Mouse (Mus musculus): ENCODE measurements around the gene Smo. TPM values are rescaled to one million over a fixed set of nuclear protein-coding genes. Genes with fewer than 3 reads are reported as not detected.

Smo gene
- 117 TPM for polyA plus RNA-seq (2021)

- TF ChIP-seq CTCF (IDR thresholded peaks at IDR 0.05): no peak
- CTCF ChIA-PET: interaction anchor here (0.9 to 2.7 kb wide), 2 partner anchors 23 to 31 kb away, joined by 3 to 10 read pairs; no protein-coding TSS in a partner anchor
- in situ Hi-C loops (cut with MboI; ENCODE audit: low pct_unique_long_range_greater_than_20kb): no loop called here
- no peaks in the 10 kb centered on the region for H3K27me3 ChIP-seq
- DNase-seq (ENCODE audit: low read depth, low spot score): peak; percentile 31
- POLR2A ChIA-PET: interaction anchor here (0.7 to 2.1 kb wide), 5 partner anchors 9 to 75 kb away, joined by 3 to 7 read pairs (median 4); no protein-coding TSS in a partner anchor
- peak; percentile 81 for ATAC-seq
Measured at GRCm38 (mm10) chr6:29735336-29735688, at the start of gene Smo. Gene Smo (plus strand): TSS chr6:29735503.

GRCm38 (mm10) chr6:29685952-29686351 lies 49.4 kb upstream of the Smo start:
- no peak for TF ChIP-seq CTCF (IDR thresholded peaks at IDR 0.05)
- ChIA-PET POLR2A (no interaction called here), CTCF (interaction anchor here (0.9 kb wide), 1 partner anchor 11 kb away, joined by 3 read pairs; no protein-coding TSS in a partner anchor)
- no peaks in the 10 kb centered on the region for H3K27me3 ChIP-seq
- no peak for ATAC-seq
- DNase-seq (ENCODE audit: low read depth, low spot score): no peak
- in situ Hi-C loops (cut with MboI; ENCODE audit: low pct_unique_long_range_greater_than_20kb): no loop called here

DNA sequence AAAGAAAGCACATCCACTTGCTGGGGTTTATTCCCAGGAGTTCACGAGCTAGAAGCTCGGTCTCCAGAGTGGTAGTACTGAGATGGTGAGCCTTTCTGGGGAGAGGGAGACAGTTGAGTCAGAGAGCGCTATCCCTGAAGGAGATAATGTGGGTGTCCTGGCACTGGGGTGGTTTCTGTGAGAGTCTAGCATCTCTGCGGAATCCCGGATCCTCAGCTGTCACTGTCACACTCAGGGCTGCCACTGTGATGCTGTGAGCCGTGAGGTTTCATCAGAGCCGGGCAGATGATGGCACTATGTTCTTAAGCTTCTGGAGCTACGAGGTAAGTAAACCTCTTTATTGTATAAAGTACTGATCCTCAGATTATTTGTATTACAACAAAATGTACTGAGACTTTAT lies 45.8 kb upstream of the Smo start:
- ChIA-PET CTCF (no interaction called here), POLR2A (no interaction called here)
- TF ChIP-seq CTCF (IDR thresholded peaks at IDR 0.05): no peak
- ATAC-seq: no peak
- peaks cover 3% of the 10 kb centered on the region for H3K27me3 ChIP-seq
- DNase-seq (ENCODE audit: low read depth, low spot score): no peak
- in situ Hi-C loops (cut with MboI; ENCODE audit: low pct_unique_long_range_greater_than_20kb): no loop called here

DNA sequence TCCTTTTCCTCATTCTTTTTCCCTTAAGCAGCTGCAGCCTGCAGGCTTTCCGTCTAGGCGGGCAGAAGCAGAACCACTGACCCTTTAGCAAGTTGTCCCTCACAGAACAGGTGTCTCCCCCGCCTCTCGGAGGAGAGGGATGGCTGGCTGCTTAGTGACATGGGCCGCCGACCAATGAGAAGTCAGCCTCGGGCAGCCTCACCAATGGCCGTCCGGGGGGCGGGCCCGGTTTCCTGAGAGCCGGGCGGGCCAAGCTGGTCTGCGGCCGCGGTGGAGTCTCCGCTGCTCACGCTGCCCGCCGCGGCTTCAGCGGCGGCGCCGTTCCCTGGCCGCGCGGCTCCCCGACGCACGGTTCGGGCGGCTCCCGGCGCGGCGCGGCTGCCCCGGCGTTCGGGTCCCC lies 41.4 kb upstream of the Smo start, which contains the start of gene Tspan33:
Gene Tspan33 (plus strand): TSS at position 270 of the 400 bp plus-strand sequence.
- in situ Hi-C loops (cut with MboI; ENCODE audit: low pct_unique_long_range_greater_than_20kb): no loop called here
- no peak for TF ChIP-seq CTCF (IDR thresholded peaks at IDR 0.05)
- peak; percentile 54 for DNase-seq (ENCODE audit: low read depth, low spot score)
- ChIA-PET POLR2A (no interaction called here), CTCF (no interaction called here)
- ATAC-seq: peak; percentile 95
- H3K27me3 ChIP-seq: peaks cover 3% of the 10 kb centered on the region

- TF ChIP-seq CTCF (IDR thresholded peaks at IDR 0.05): no peak
- H3K27me3 ChIP-seq: peaks cover 3% of the 10 kb centered on the region
- ChIA-PET CTCF (interaction anchor here (1.8 kb wide), 1 partner anchor 17 kb away, joined by 6 read pairs; no protein-coding TSS in a partner anchor), POLR2A (interaction anchor here (0.6 to 1.3 kb wide), 4 partner anchors 11 to 42 kb away, joined by 3 to 4 read pairs (median 3); no protein-coding TSS in a partner anchor)
- ATAC-seq: peak; percentile 42
- no peak for DNase-seq (ENCODE audit: low read depth, low spot score)
- in situ Hi-C loops (cut with MboI; ENCODE audit: low pct_unique_long_range_greater_than_20kb): no loop called here
Measured at GRCm38 (mm10) chr6:29694375-29695289, 40.7 kb upstream of the Smo start.

GRCm38 (mm10) chr6:29695290-29695674 lies 40.0 kb upstream of the Smo start:
- ChIA-PET POLR2A (interaction anchor here (0.6 to 1.3 kb wide), 4 partner anchors 10 to 42 kb away, joined by 3 to 4 read pairs (median 3); no protein-coding TSS in a partner anchor), CTCF (interaction anchor here (1.8 kb wide), 1 partner anchor 17 kb away, joined by 6 read pairs; no protein-coding TSS in a partner anchor)
- in situ Hi-C loops (cut with MboI; ENCODE audit: low pct_unique_long_range_greater_than_20kb): no loop called here
- DNase-seq (ENCODE audit: low read depth, low spot score) (no peak), ATAC-seq (no peak)
- no peak for TF ChIP-seq CTCF (IDR thresholded peaks at IDR 0.05)
- peaks cover 3% of the 10 kb centered on the region for H3K27me3 ChIP-seq

DNA sequence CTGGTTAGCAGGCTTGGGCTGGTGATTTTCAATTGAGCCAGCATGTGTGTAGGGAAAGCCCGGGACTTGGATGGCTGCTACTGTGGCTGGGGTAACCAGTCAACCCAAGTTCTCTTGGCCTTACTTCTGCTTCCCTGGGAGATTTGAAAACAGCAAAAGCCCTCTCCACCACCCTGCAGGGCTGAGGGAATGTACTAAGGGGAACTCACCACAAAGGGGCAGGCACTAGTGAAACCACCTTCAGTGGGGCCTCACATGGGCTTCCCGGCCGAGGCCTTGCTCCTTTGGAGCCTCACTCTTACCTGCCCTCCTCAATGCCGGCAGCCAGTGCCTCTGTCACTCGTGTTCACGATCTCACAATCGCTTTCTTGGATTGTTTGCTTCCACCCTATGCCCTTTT lies 39.3 kb upstream of the Smo start:
- no peak for DNase-seq (ENCODE audit: low read depth, low spot score)
- no peak for TF ChIP-seq CTCF (IDR thresholded peaks at IDR 0.05)
- ChIA-PET POLR2A (interaction anchor here (1.2 kb wide), 1 partner anchor 12 kb away, joined by 3 read pairs; no protein-coding TSS in a partner anchor), CTCF (interaction anchor here (1.8 kb wide), 1 partner anchor 16 kb away, joined by 6 read pairs; no protein-coding TSS in a partner anchor)
- ATAC-seq: no peak
- in situ Hi-C loops (cut with MboI; ENCODE audit: low pct_unique_long_range_greater_than_20kb): no loop called here
- peaks cover 3% of the 10 kb centered on the region for H3K27me3 ChIP-seq

- CTCF ChIA-PET: interaction anchor here (0.9 kb wide), 1 partner anchor 9 kb away, joined by 3 read pairs; no protein-coding TSS in a partner anchor
- peaks cover 3% of the 10 kb centered on the region for H3K27me3 ChIP-seq
- no peak for ATAC-seq
Measured at GRCm38 (mm10) chr6:29697139-29697538, 38.2 kb upstream of the Smo start.

DNA sequence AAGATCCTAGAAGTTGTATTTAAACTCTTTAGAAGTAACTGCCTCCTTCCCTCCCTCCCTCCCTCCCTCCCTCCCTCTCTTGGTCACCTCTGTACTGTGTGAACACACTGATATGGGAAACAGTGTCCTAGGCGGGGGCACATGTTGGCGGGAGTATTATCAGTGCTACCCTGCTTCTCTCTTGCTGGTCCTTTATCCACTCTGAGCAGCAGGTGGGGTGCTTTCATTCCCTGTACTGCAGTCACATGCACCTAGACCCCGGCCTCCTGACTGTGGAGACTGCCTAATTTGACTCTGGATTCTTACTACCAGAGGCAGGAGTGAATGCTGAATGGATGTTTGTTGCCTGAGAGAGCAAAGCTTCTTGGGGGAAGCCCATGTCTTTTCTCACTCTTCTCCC lies 37.8 kb upstream of the Smo start:
- DNase-seq (ENCODE audit: low read depth, low spot score) (no peak), ATAC-seq (no peak)
- peaks cover under 1% of the 10 kb centered on the region for H3K27me3 ChIP-seq
- POLR2A ChIA-PET: no interaction called here
- CTCF ChIA-PET: interaction anchor here (0.9 kb wide), 1 partner anchor 9 kb away, joined by 3 read pairs; no protein-coding TSS in a partner anchor
- TF ChIP-seq CTCF (IDR thresholded peaks at IDR 0.05): no peak
- in situ Hi-C loops (cut with MboI; ENCODE audit: low pct_unique_long_range_greater_than_20kb): no loop called here

More at GRCm38 (mm10) chr6:29697139-29697538, 38.2 kb upstream of the Smo start:
- no peak for DNase-seq (ENCODE audit: low read depth, low spot score)
- no peak for TF ChIP-seq CTCF (IDR thresholded peaks at IDR 0.05)
- in situ Hi-C loops (cut with MboI; ENCODE audit: low pct_unique_long_range_greater_than_20kb): no loop called here
- POLR2A ChIA-PET: interaction anchor here (0.6 kb wide), 1 partner anchor 102 kb away, joined by 3 read pairs; no protein-coding TSS in a partner anchor

DNA sequence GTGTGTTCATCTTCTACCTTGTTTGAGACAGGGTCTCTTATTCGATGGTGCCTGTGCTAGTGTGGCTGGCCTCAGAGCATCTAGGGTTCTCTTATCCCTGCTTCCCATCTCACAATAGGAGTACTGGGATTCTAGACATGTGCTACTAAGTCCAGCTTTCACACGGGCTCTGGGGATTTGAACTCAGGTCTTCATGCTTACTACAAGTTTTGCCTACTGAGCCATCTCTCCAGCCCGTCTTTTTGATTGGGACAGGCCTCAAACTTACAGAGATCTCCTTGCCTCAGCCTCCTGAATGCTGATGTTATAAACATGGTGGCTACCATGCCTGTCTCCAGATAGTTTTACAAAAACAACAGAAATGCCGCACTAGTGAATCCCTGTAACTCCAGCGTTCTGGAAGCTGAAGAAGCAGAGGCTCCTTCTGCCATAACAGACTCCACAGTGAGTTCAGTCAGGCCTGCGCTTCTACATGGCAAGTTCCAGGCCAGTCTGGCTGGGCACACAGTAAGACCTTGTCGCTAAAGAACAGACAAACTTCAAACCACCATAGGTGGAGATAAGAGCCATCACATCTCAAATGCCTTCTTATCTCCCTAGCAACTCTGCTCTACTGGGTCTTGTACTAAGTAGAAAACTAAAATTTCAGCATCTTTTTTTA lies 36.1 kb upstream of the Smo start:
- POLR2A ChIA-PET: interaction anchor here (0.6 kb wide), 1 partner anchor 1395 kb away, joined by 4 read pairs; no protein-coding TSS in a partner anchor
- no peak for DNase-seq (ENCODE audit: low read depth, low spot score)
- CTCF ChIA-PET: no interaction called here
- in situ Hi-C loops (cut with MboI; ENCODE audit: low pct_unique_long_range_greater_than_20kb): no loop called here
- ATAC-seq: no peak
- H3K27me3 ChIP-seq: no peaks in the 10 kb centered on the region
- no peak for TF ChIP-seq CTCF (IDR thresholded peaks at IDR 0.05)

Measured in Patski (cell line).